28 mouse cellular contexts compared by ENCODE assay signal in genomic region chr6:121341650-121342049, GRCm38 (mm10). TPM values are rescaled to one million over a fixed set of nuclear protein-coding genes. Genes with fewer than 3 reads are reported as not detected.
A peak's percentile ranks its signal among the peaks of the same experiment; 100 is the strongest.
DNase-seq lines count a peak whose midpoint lies in the region; ATAC-seq and TF ChIP-seq lines count a peak whose summit lies in the region.
"Had no signal": no experiment of that assay in that cellular context is flagged by ENCODE, and none has a peak within 500 bp of the region (broad histone marks: within the 10 kb centered on the region; RNA-seq: fewer than 3 reads in every experiment).

No protein-coding gene starts in this region.

- DNase-seq in A20 (ENCODE audit: low read depth, low spot score), result peak; percentile 32
- peak; percentile 6 to 9 for DNase-seq in B cell, adult 2 months
- DNase-seq in embryo, embryonic 10 days (ENCODE audit: low spot score), result no peak
- DNase-seq: adrenal gland, adult 8-10 months; cerebellum, adult 11-12 months; cerebellum, adult 9-11 months; gastrocnemius, adult 2 months; gastrocnemius, postnatal 36 days; heart, postnatal 14 days; kidney, adult 2 months; layer of hippocampus, adult 9-11 months; liver had no signal

- H3K4me2 ChIP-seq in intestine, postnatal 0 days (replicated peaks; ENCODE audit: low read depth), result no peak overlapping the region
- H3K4me2 ChIP-seq: liver, embryonic 15.5 days; lung, embryonic 15.5 days; midbrain, embryonic 11.5 days; neural tube, embryonic 13.5 days had no signal

- no peaks in the 10 kb centered on the region for H3K9me3 ChIP-seq in intestine, postnatal 0 days (ENCODE audit: control insufficient read depth)
- H3K9me3 ChIP-seq: liver, embryonic 15.5 days; lung, embryonic 15.5 days; neural tube, embryonic 13.5 days had no signal

- no peak overlapping the region for H3K4me3 ChIP-seq in intestine, postnatal 0 days (ENCODE audit: low read depth, low read length)
- H3K4me3 ChIP-seq: erythroblast, embryonic 14.5 days; gastrocnemius, adult 2 months; liver, embryonic 15.5 days; lung, embryonic 15.5 days; neural tube, embryonic 13.5 days had no signal

- no peak overlapping the region for H3K9ac ChIP-seq in intestine, postnatal 0 days (ENCODE audit: low read depth, low read length)
- H3K9ac ChIP-seq: liver, embryonic 15.5 days; lung, embryonic 15.5 days; neural tube, embryonic 13.5 days had no signal

- ATAC-seq in common myeloid progenitor, adult 5-6 weeks (replicated peaks; ENCODE audit: low read depth, poor library complexity, severe bottlenecking), result peak; percentile 60
- peak; percentile 21; the same call in 1 of the 2 replicates for ATAC-seq in monocyte, adult 5-6 weeks (replicated peaks; ENCODE audit: insufficient number of reproducible peaks, low FRiP score, low TSS enrichment, poor library complexity, severe bottlenecking)
- ATAC-seq in activated CD4-positive, CD25-positive, alpha-beta regulatory T cell, adult 4 months, result no peak
- no peak for ATAC-seq in intestine, postnatal 0 days
- ATAC-seq: forebrain, embryonic 16.5 days; hindbrain, embryonic 16.5 days had no signal

- H3K36me3 ChIP-seq in intestine, postnatal 0 days (ENCODE audit: control insufficient read depth, insufficient read depth), result no peaks in the 10 kb centered on the region
- H3K36me3 ChIP-seq: liver, embryonic 15.5 days; lung, embryonic 15.5 days; neural tube, embryonic 13.5 days had no signal

- no peaks in the 10 kb centered on the region for H3K4me1 ChIP-seq in intestine, postnatal 0 days (replicated peaks; ENCODE audit: control insufficient read depth, insufficient read depth, low read length)

- no peaks in the 10 kb centered on the region for H3K27me3 ChIP-seq in intestine, postnatal 0 days (replicated peaks; ENCODE audit: control insufficient read depth, insufficient read depth, low read length)
- H3K27me3 ChIP-seq: liver, embryonic 15.5 days; lung, embryonic 15.5 days had no signal

- 87% methylated on average over 6 of the region's 6 CpGs for WGBS in intestine, postnatal 0 days

- H3K27ac ChIP-seq in intestine, postnatal 0 days (ENCODE audit: low read depth, low read length), result no peak overlapping the region
- H3K27ac ChIP-seq: gastrocnemius, adult 2 months; kidney, postnatal 0 days; liver, embryonic 15.5 days; lung, embryonic 15.5 days; neural tube, embryonic 13.5 days had no signal

- no peak for TF ChIP-seq CTCF in intestine, postnatal 0 days (IDR thresholded peaks at IDR 0.05; ENCODE audit: low read depth)

RNA-seq across cellular contexts. Expression of gene Slc6a12, which starts 1.2 kb away (rescaled TPM):
- total RNA-seq in common myeloid progenitor, adult 5-6 weeks (2017), result 0.10 TPM in 1 of 2 replicates, not detected in the other
- 7.1 to 8.9 TPM (median 7.4 TPM) in 3 replicates for total RNA-seq in monocyte, adult 5-6 weeks (2017)
- not detected for polyA plus RNA-seq in activated CD4-positive, CD25-positive, alpha-beta regulatory T cell, adult 4 months (2017; shearing (Covaris generic))
- polyA plus RNA-seq in intestine, postnatal 0 days (2015; fragmentation: Nextera tagmentation; extraction: Ambion mirVana), result 0.16 and 0.20 TPM in 2 replicates
- total RNA-seq: heart, postnatal 14 days had no signal
- polyA plus RNA-seq: erythroblast, embryonic 14.5 days; heart, embryonic 14.5 days; hindbrain, embryonic 11.5 days; intestine, embryonic 14.5 days; lung, embryonic 15.5 days; stomach, embryonic 14.5 days had no signal

RNA-seq across cellular contexts. Expression of gene Slc6a13, which starts 41.6 kb away (rescaled TPM):
- total RNA-seq in common myeloid progenitor, adult 5-6 weeks (2017), result 3.0 and 3.2 TPM in 2 replicates
- total RNA-seq in monocyte, adult 5-6 weeks (2017), result 0.53 to 3.7 TPM (median 0.87 TPM) in 3 replicates
- under 1 TPM; 0.55 to 0.93 TPM for polyA plus RNA-seq in activated CD4-positive, CD25-positive, alpha-beta regulatory T cell, adult 4 months (2017; shearing (Covaris generic))
- polyA plus RNA-seq in intestine, postnatal 0 days (2015; fragmentation: Nextera tagmentation; extraction: Ambion mirVana), result 0.21 and 0.40 TPM in 2 replicates

Comparison
In these comparisons a context has a peak if more than half of its experiments do, and no peak if none do; other contexts are left out.
1. ATAC-seq: peak in common myeloid progenitor, adult 5-6 weeks (single experiment) and monocyte, adult 5-6 weeks (single experiment); none in activated CD4-positive, CD25-positive, alpha-beta regulatory T cell, adult 4 months (single experiment) and intestine, postnatal 0 days (single experiment).